Mouse (Mus musculus): ENCODE measurements around the gene Per2. TPM values are rescaled to one million over a fixed set of nuclear protein-coding genes. Genes with fewer than 3 reads are reported as not detected.
A peak's percentile ranks its signal among the peaks of the same experiment; 100 is the strongest.

Gene Per2
- polyA plus RNA-seq, 1 experiment, result 4.9 TPM

- TF ChIP-seq POLR2A (IDR thresholded peaks at IDR 0.05; ENCODE audit: borderline replicate concordance, low read depth, low read length) (no peak), CTCF (IDR thresholded peaks at IDR 0.05; ENCODE audit: low read depth, low read length) (no peak)
- H3K4me1 ChIP-seq (ENCODE audit: control insufficient read depth, insufficient read depth, low read length), result peaks cover 18% of the 10 kb centered on the region
- no peak overlapping the region for H3K27ac ChIP-seq (ENCODE audit: insufficient read depth, low read depth, low read length)
- H3K4me3 ChIP-seq (ENCODE audit: insufficient read depth, low read length), result no peak overlapping the region
These were observed 1.4 kb upstream of the Per2 start for GRCm38 (mm10) chr1:91460564-91460963.

- Histone ChIP-seq H3K4me3 (ENCODE audit: insufficient read depth, low read length) (peak overlapping the region; percentile 65), H3K4me1 (ENCODE audit: control insufficient read depth, insufficient read depth, low read length) (peaks cover 23% of the 10 kb centered on the region), H3K27ac (ENCODE audit: insufficient read depth, low read depth, low read length) (no peak overlapping the region)
- TF ChIP-seq CTCF (IDR thresholded peaks at IDR 0.05; ENCODE audit: low read depth, low read length) (no peak), POLR2A (IDR thresholded peaks at IDR 0.05; ENCODE audit: borderline replicate concordance, low read depth, low read length) (no peak)
These were observed 945 bp upstream of the Per2 start for GRCm38 (mm10) chr1:91460069-91460468.

GRCm38 (mm10) chr1:91458223-91458861 is 782 bp downstream of the Per2 start:
- H3K27ac ChIP-seq (ENCODE audit: insufficient read depth, low read depth, low read length), result no peak overlapping the region
- peaks cover 23% of the 10 kb centered on the region for H3K4me1 ChIP-seq (ENCODE audit: control insufficient read depth, insufficient read depth, low read length)
- H3K4me3 ChIP-seq (ENCODE audit: insufficient read depth, low read length), result peak overlapping the region; percentile 65
- TF ChIP-seq POLR2A (IDR thresholded peaks at IDR 0.05; ENCODE audit: borderline replicate concordance, low read depth, low read length) (no peak), CTCF (IDR thresholded peaks at IDR 0.05; ENCODE audit: low read depth, low read length) (no peak)

- TF ChIP-seq CTCF (IDR thresholded peaks at IDR 0.05; ENCODE audit: low read depth, low read length), result no peak
- TF ChIP-seq POLR2A (IDR thresholded peaks at IDR 0.05; ENCODE audit: borderline replicate concordance, low read depth, low read length), result no peak
- no peak overlapping the region for H3K4me3 ChIP-seq (ENCODE audit: insufficient read depth, low read length)
- H3K4me1 ChIP-seq (ENCODE audit: control insufficient read depth, insufficient read depth, low read length), result peaks cover 23% of the 10 kb centered on the region
- H3K27ac ChIP-seq (ENCODE audit: insufficient read depth, low read depth, low read length), result no peak overlapping the region
These were observed 1.4 kb downstream of the Per2 start for GRCm38 (mm10) chr1:91457698-91458097.

- Histone ChIP-seq H3K4me1 (ENCODE audit: control insufficient read depth, insufficient read depth, low read length) (peaks cover 23% of the 10 kb centered on the region), H3K4me3 (ENCODE audit: insufficient read depth, low read length) (no peak overlapping the region), H3K27ac (ENCODE audit: insufficient read depth, low read depth, low read length) (no peak overlapping the region)
- TF ChIP-seq CTCF (IDR thresholded peaks at IDR 0.05; ENCODE audit: low read depth, low read length), result no peak
- no peak for TF ChIP-seq POLR2A (IDR thresholded peaks at IDR 0.05; ENCODE audit: borderline replicate concordance, low read depth, low read length)
These were observed 2.0 kb downstream of the Per2 start for GRCm38 (mm10) chr1:91457116-91457515.

GRCm38 (mm10) chr1:91456301-91456801 is 2.8 kb downstream of the Per2 start:
- peaks cover 23% of the 10 kb centered on the region for H3K4me1 ChIP-seq (ENCODE audit: control insufficient read depth, insufficient read depth, low read length)
- TF ChIP-seq CTCF (IDR thresholded peaks at IDR 0.05; ENCODE audit: low read depth, low read length) (no peak), POLR2A (IDR thresholded peaks at IDR 0.05; ENCODE audit: borderline replicate concordance, low read depth, low read length) (no peak)
- H3K4me3 ChIP-seq (ENCODE audit: insufficient read depth, low read length), result 0 out of 2 replicates have a peak overlapping the region, but pooled peaks have one; percentile 2
- H3K27ac ChIP-seq (ENCODE audit: insufficient read depth, low read depth, low read length), result peak overlapping the region; percentile 18

GRCm38 (mm10) chr1:91455661-91456161 is 3.4 kb downstream of the Per2 start:
- peaks cover 23% of the 10 kb centered on the region for H3K4me1 ChIP-seq (ENCODE audit: control insufficient read depth, insufficient read depth, low read length)
- TF ChIP-seq CTCF (IDR thresholded peaks at IDR 0.05; ENCODE audit: low read depth, low read length) (no peak), POLR2A (IDR thresholded peaks at IDR 0.05; ENCODE audit: borderline replicate concordance, low read depth, low read length) (no peak)
- peak overlapping the region; percentile 18 for H3K27ac ChIP-seq (ENCODE audit: insufficient read depth, low read depth, low read length)
- 0 out of 2 replicates have a peak overlapping the region, but pooled peaks have one; percentile 2 for H3K4me3 ChIP-seq (ENCODE audit: insufficient read depth, low read length)

- TF ChIP-seq POLR2A (IDR thresholded peaks at IDR 0.05; ENCODE audit: borderline replicate concordance, low read depth, low read length), result no peak
- TF ChIP-seq CTCF (IDR thresholded peaks at IDR 0.05; ENCODE audit: low read depth, low read length), result no peak
- Histone ChIP-seq H3K4me3 (ENCODE audit: insufficient read depth, low read length) (no peak overlapping the region), H3K4me1 (ENCODE audit: control insufficient read depth, insufficient read depth, low read length) (peaks cover 23% of the 10 kb centered on the region), H3K27ac (ENCODE audit: insufficient read depth, low read depth, low read length) (no peak overlapping the region)
These were observed 4.2 kb downstream of the Per2 start for GRCm38 (mm10) chr1:91454927-91455326.

- TF ChIP-seq CTCF (IDR thresholded peaks at IDR 0.05; ENCODE audit: low read depth, low read length) (no peak), POLR2A (IDR thresholded peaks at IDR 0.05; ENCODE audit: borderline replicate concordance, low read depth, low read length) (no peak)
- Histone ChIP-seq H3K27ac (ENCODE audit: insufficient read depth, low read depth, low read length) (no peak overlapping the region), H3K4me1 (ENCODE audit: control insufficient read depth, insufficient read depth, low read length) (peaks cover 23% of the 10 kb centered on the region), H3K4me3 (ENCODE audit: insufficient read depth, low read length) (no peak overlapping the region)
These were observed 4.8 kb downstream of the Per2 start for GRCm38 (mm10) chr1:91454366-91454765.

GRCm38 (mm10) chr1:91453932-91454331 is 5.2 kb downstream of the Per2 start:
- TF ChIP-seq POLR2A (IDR thresholded peaks at IDR 0.05; ENCODE audit: borderline replicate concordance, low read depth, low read length) (no peak), CTCF (IDR thresholded peaks at IDR 0.05; ENCODE audit: low read depth, low read length) (no peak)
- Histone ChIP-seq H3K4me1 (ENCODE audit: control insufficient read depth, insufficient read depth, low read length) (peaks cover 23% of the 10 kb centered on the region), H3K27ac (ENCODE audit: insufficient read depth, low read depth, low read length) (no peak overlapping the region), H3K4me3 (ENCODE audit: insufficient read depth, low read length) (no peak overlapping the region)
